Mouse (Mus musculus): Measurements from ENCODE around the gene Col13a1.
A peak's percentile ranks its signal among the peaks of the same experiment; 100 is the strongest.

Col13a1 gene

DNA sequence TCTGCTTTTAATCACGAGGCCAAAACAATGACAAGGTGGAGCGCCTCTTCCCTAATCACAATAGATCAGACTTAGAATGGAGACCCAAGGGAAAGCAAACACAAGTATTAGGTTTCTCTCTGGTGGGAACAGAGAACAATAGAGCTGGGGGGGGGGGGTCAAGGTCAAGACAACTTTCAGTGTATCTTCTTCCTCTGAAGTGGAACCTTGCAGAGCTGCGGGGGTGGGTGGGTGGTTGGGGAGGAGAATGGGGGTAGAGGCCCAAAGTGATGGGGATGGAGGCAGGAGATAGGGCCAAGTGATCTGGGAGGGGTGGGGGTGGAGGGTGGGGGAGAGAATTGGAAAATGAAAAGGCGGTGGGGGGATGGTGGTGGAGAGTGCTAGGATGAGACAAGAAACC, 149.9 kb downstream of the Col13a1 start:
- DNase-seq (ENCODE audit: low read depth, low spot score), result no peak

DNA sequence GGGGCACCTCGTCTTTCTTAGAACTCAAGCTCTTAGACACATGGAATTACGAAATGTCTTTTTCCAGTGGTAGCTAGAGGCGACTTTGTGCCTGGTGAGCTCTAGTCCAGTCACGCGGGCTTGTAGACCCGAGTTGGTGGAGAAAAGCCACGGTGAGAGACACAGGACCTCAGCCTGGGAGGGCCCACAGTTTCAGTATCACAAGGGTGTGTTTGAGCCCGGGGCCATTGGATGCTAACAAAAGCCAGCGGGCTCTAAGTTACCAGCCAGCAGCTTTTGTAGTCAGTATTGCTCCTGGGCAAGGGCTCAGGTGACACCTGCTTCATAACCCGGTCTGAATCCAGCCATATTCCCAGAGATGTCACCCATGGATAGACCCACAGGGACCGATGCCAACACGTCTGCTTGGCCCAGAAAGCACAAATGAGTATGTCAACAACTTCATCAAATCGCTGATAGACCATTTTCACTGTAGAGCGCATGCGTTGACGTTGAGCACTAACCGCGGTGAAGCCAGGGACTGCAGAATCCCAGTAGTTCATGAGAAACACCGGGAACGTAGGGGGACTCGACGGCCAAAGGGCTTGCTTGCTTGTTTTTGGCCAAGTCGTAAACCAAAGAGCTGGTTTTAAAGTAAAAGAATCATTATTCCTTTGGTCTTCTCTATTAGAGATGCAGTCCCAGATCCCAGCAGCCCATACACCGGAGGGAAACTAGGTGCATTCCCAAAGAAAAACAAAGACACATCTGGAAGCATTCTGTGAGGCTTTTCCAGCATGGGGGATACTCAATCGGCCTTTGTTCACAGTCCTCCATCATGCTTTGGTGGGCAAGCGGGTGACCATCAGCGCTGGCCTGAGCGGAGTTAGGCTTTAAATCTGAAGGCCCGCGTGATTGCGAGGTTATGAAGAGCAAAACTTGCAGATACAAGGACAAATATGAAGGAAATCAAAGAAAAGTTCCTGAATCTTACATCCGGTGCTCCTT, 150.7 kb downstream of the Col13a1 start:
- no peak for DNase-seq (ENCODE audit: low read depth, low spot score)

DNA sequence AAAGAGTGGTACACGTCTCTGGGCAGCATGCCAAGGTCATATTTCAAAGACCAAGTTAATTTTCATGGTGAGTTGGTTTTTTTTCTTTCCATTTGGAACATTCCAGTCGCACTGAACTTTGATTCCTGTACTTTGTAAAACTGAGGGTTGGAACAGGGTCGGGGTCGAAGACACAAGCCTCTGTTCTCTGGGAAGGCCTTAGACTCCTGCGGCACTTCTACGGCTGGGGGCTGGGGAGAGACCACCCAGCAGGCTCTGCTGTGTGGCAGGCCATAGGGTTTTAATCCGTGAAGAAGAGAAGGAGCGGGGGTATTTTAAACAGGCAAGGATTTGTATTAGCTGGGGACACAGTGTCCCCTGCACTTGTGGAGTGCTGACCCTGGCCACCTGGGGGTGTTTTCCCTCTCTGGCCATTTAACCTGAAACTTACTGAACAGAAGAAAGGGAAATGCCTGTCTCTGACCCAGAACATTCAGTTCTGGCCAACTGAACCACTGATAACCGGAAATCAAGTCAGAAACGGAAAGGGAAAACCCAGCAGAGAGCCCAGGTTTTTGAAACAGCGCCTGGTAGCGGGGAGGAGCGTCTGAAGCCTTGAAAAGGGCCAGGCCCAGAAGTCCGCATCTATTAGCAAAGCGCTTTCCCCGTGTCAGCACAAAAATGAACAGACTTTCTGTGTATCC, 152.0 kb downstream of the Col13a1 start:
- peak; percentile 66 for DNase-seq (ENCODE audit: low read depth, low spot score)

DNA sequence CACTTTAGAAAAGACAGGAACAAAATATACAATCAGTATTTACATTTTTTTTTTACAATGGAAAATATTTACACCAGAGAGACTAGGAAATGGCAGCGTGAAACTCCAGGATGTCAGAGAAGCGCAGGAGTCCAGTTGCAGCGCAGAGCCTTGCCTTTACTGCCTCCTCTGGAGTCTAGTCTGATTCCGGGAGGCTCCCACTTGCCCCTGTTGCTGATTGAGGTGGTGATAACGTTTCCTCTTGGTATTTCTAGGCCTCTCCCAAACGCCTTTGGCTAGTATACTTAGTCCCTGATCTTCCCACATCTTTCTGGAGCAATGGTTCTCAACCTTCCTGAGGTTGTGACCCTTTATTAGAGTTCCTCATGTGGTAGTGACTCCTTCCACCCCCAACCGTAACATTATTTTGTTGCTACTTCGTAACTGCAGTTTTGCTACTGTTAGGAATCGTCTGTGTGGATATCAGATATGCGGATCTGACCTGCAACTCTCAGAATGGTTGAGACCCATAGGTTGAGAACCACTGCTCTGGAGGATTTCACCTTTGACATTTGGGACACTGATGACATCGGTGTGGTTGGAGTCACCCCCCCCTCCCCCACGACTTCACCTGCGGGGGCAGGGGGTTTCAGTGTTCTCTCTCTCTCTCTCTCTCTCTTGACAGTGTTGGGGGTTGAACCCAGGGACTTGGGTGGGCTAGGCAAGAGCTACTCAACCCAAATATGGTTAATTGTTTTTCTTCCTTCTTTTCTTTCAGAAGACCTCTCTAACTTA, 152.7 kb downstream of the Col13a1 start:
- DNase-seq (ENCODE audit: low read depth, low spot score), result no peak

- DNase-seq (ENCODE audit: low read depth, low spot score), result no peak
These were observed 153.4 kb downstream of the Col13a1 start for GRCm38 (mm10) chr10:61825536-61825935.

- DNase-seq (ENCODE audit: low read depth, low spot score), result no peak
These were observed 155.2 kb downstream of the Col13a1 start for GRCm38 (mm10) chr10:61823731-61824115.

DNA sequence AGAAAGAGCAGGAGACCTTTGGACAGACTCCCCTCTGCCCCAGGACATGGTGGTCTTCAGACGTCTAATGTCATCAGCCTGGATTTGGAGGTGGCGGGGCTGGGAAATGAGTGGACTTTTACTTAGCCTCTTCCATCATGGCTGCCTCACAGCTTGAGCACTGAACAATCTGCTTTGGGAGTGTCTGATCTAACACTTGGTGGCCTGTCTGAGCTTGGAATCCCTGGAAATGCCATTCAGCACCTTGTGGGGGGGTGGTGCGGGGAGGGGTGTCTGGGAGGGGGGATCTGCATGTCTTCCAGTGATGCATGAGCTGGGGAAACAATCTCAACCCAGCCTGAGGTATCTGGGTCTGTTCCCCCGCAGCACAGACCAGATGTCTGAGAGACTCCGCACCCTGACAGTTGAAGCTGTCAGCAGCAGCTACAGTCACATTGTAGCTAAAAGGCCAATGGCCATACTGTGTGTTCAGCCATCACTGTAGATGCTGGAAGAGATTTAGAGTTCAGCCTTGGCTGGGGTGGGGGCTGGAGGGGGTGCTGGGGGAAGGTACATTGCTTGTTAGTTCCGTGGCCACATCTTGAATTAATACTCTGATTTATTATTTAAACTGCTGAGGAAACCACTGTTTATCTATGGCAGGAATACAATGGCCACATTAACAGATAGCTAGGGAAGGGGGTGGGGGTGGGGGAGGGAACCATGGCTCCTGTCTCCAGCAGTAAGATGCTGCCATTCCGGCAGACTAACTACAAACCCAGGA, 155.8 kb downstream of the Col13a1 start:
- no peak for DNase-seq (ENCODE audit: low read depth, low spot score)

GRCm38 (mm10) chr10:61820050-61820449, 158.9 kb downstream of the Col13a1 start:
- no peak for DNase-seq (ENCODE audit: low read depth, low spot score)

DNA sequence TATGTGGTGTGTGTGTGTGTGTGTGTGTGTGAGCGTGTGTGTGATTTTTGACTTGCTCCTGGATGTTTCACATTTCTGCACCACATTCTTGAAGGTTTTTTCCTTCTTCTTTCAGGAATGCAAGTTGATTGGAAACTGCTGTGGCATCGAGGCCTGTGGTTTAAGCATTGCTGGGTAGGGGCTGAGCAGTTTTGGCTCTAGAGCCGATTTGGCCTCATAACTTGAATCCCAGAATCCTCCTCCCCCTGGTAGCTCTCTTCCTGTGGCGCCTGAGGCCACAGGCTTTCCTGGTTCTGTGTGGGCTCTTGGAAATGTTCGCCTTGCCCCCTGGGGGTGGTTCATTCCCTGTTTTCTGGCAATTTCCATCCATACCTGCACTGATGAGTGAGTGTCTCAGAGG, 166.9 kb downstream of the Col13a1 start:
- DNase-seq (ENCODE audit: low read depth, low spot score), result peak; percentile 72

- no peak for DNase-seq (ENCODE audit: low read depth, low spot score)
These were observed 180.8 kb downstream of the Col13a1 start for GRCm38 (mm10) chr10:61798133-61798576.

DNA sequence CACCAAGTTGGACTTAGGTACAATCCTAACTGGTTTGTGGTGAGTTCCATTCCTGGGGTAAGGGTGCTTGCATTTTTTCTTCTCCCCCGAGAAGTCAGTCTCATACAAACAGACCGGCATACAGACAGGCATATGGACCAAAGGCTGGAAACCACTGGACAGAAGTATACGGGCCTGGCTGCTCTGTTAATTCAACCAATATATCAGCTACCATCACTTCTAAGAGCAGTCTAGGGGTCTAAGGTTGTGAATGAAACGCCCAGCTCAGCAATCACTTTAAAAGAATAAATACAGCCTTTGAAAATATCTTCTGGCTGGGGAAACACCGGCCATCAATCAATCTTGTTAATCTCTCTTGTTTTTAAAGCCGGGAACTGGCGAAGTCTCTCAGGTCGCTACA, 183.4 kb downstream of the Col13a1 start:
- DNase-seq (ENCODE audit: low read depth, low spot score), result no peak

- DNase-seq (ENCODE audit: low read depth, low spot score), result no peak
These were observed 183.9 kb downstream of the Col13a1 start for GRCm38 (mm10) chr10:61794971-61795370.

DNA sequence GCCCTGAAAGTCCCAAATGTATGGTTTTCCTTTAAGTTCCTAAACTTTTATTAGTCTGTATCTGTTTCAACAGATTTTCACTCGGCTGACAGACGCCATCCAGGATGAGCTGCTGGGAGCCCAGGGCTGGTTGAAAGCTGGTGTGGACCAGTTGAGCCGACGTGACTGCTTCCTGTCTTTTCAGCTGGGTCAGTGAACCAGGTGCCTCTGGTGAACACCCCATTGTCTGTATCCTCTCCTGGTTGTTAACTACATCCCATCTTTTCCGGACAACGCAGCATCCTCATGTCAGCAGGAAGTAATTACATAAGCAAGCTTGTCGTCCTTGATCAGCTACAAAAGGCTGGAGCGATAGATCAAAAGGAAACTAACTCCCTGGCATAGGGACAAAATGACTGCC, 185.9 kb downstream of the Col13a1 start:
- no peak for DNase-seq (ENCODE audit: low read depth, low spot score)

- no peak for DNase-seq (ENCODE audit: low read depth, low spot score)
These were observed 190.4 kb downstream of the Col13a1 start for GRCm38 (mm10) chr10:61788499-61788898.

Data from forelimb bud, embryonic 11.5 days (tissue).